29 mouse cellular contexts compared by ENCODE assay signal in the genomic region with DNA sequence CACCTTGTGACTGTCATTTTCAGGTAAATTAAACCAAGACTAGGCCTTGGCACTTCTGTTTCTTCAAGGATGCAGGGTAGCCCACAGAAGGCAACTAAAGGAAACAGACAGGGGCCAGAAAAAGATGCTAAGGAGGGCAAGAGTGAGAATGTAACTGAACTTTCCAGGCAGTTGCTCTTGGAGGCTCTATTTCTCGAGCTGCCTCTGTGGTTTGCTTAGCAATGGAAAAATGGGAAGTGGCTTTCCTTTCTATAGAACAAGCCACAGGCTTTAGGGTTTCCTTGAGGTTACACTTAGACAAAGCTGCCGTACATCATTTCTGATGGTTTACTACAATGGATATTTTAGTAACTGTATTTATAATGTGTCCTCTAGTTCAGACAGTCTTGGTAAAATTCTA.
A peak's percentile ranks its signal among the peaks of the same experiment; 100 is the strongest.
DNase-seq lines count a peak whose midpoint lies in the region; ATAC-seq and TF ChIP-seq lines count a peak whose summit lies in the region.
"Had no signal": no experiment of that assay in that cellular context is flagged by ENCODE, and none has a peak within 500 bp of the region (broad histone marks: within the 10 kb centered on the region; RNA-seq: fewer than 3 reads in every experiment).

No protein-coding gene starts in this region.

- H3K27me3 ChIP-seq in forebrain, embryonic 10.5 days (ENCODE audit: poor library complexity, severe bottlenecking): no peaks in the 10 kb centered on the region
- no peaks in the 10 kb centered on the region for H3K27me3 ChIP-seq in forebrain, embryonic 14.5 days (replicated peaks; ENCODE audit: control insufficient read depth, insufficient read depth, low read length)
- H3K27me3 ChIP-seq: CH12.LX; forebrain, embryonic 15.5 days; heart, embryonic 13.5 days; hindbrain, embryonic 12.5 days; hindbrain, embryonic 15.5 days; intestine, embryonic 15.5 days; Patski had no signal

- H3K4me1 ChIP-seq in forebrain, embryonic 10.5 days: peaks cover 24% of the 10 kb centered on the region
- peaks cover 4% of the 10 kb centered on the region; the same call in 1 of the 2 replicates for H3K4me1 ChIP-seq in forebrain, embryonic 14.5 days (ENCODE audit: control insufficient read depth, insufficient read depth, low read length)
- H3K4me1 ChIP-seq: heart, embryonic 13.5 days; hindbrain, embryonic 12.5 days; hindbrain, embryonic 15.5 days; intestine, embryonic 15.5 days had no signal

- 0 out of 2 replicates have a peak overlapping the region, but pooled peaks have one; percentile 56 for H3K27ac ChIP-seq in forebrain, embryonic 10.5 days
- H3K27ac ChIP-seq in forebrain, embryonic 14.5 days (ENCODE audit: low read depth, low read length): no peak overlapping the region
- H3K27ac ChIP-seq in left cerebral cortex, adult 2 months: peak overlapping the region; percentile 44; the same call in 1 of the 2 replicates
- H3K27ac ChIP-seq: forebrain, embryonic 15.5 days; gastrocnemius, adult 2 months; heart, embryonic 13.5 days; hindbrain, embryonic 12.5 days; hindbrain, embryonic 15.5 days; intestine, embryonic 15.5 days had no signal

- H3K9ac ChIP-seq in forebrain, embryonic 14.5 days (ENCODE audit: low read length): no peak overlapping the region
- H3K9ac ChIP-seq: forebrain, embryonic 15.5 days; heart, embryonic 13.5 days; hindbrain, embryonic 12.5 days; hindbrain, embryonic 15.5 days; intestine, embryonic 15.5 days had no signal

- no peak overlapping the region for H3K4me3 ChIP-seq in forebrain, embryonic 10.5 days
- H3K4me3 ChIP-seq in forebrain, embryonic 14.5 days (ENCODE audit: low read depth, low read length): no peak overlapping the region
- no peak overlapping the region for H3K4me3 ChIP-seq in left cerebral cortex, adult 2 months
- H3K4me3 ChIP-seq: forebrain, embryonic 15.5 days; gastrocnemius, adult 2 months; heart, embryonic 13.5 days; hindbrain, embryonic 12.5 days; hindbrain, embryonic 15.5 days; intestine, embryonic 15.5 days had no signal

- H3K9me3 ChIP-seq in forebrain, embryonic 10.5 days: no peaks in the 10 kb centered on the region
- H3K9me3 ChIP-seq in forebrain, embryonic 14.5 days (replicated peaks; ENCODE audit: control insufficient read depth, low read length): no peaks in the 10 kb centered on the region
- H3K9me3 ChIP-seq: forebrain, embryonic 15.5 days; G1E; heart, embryonic 13.5 days; hindbrain, embryonic 12.5 days; hindbrain, embryonic 15.5 days; intestine, embryonic 15.5 days had no signal

- 82% methylated on average over 2 of the region's 2 CpGs for WGBS in forebrain, embryonic 10.5 days
- 83% methylated on average over 2 of the region's 2 CpGs for WGBS in forebrain, embryonic 14.5 days

- intact Hi-C loops in left cerebral cortex, adult 2 months (cut with DNase I): no loop called here

- TF ChIP-seq CTCF in left cerebral cortex, adult 2 months (IDR thresholded peaks at IDR 0.05): no peak

- no peaks in the 10 kb centered on the region for H3K36me3 ChIP-seq in forebrain, embryonic 10.5 days (replicated peaks)
- H3K36me3 ChIP-seq in forebrain, embryonic 14.5 days (ENCODE audit: control insufficient read depth, insufficient read depth, low read length): no peaks in the 10 kb centered on the region
- H3K36me3 ChIP-seq: forebrain, embryonic 15.5 days; G1E; heart, embryonic 13.5 days; hindbrain, embryonic 12.5 days; hindbrain, embryonic 15.5 days; intestine, embryonic 15.5 days had no signal

- ATAC-seq in forebrain, embryonic 14.5 days: no peak
- ATAC-seq in hematopoietic stem cell, adult 5-6 weeks (replicated peaks in 1 of 2; ENCODE audit: insufficient read depth in 1 of 2, low FRiP score in 2 of 2, low TSS enrichment in 1 of 2, low read depth in 1 of 2, poor library complexity in 2 of 2, severe bottlenecking in 2 of 2): peak; percentile 65 to 74
- peak; percentile 75 for ATAC-seq in megakaryocyte progenitor cell, adult 5-6 weeks (replicated peaks; ENCODE audit: poor library complexity)
- ATAC-seq: forebrain, embryonic 15.5 days; intestine, embryonic 15.5 days; Patski had no signal

- DNase-seq in forebrain, embryonic 10.5 days (ENCODE audit: extremely low spot score, low spot score): no peak
- DNase-seq in forebrain, embryonic 14.5 days (ENCODE audit: low spot score): no peak
- no peak for DNase-seq in left cerebral cortex, adult 2 months (ENCODE audit: extremely low spot score in 1 of 2, low spot score in 2 of 2)
- no peak for DNase-seq in left cerebral cortex, adult 8-10 months (ENCODE audit: low spot score in 2 of 2)
- no peak for DNase-seq in urinary bladder, adult 18-20 months (ENCODE audit: low spot score in 2 of 2)
- no peak for DNase-seq in right cerebral cortex, adult 18-20 months
- DNase-seq: adrenal gland, adult 2 months; adrenal gland, postnatal 14 days; B cell, adult 2 months; cerebellum, adult 11 months; cerebellum, adult 2 months; cerebellum, adult 9-11 months; cerebellum, postnatal 25 days; gastrocnemius, adult 2 months; gastrocnemius, postnatal 25 days; heart, adult 18-20 months; heart, postnatal 14 days; heart, postnatal 4 days; kidney, adult 11 months had no signal

- H3K4me2 ChIP-seq in forebrain, embryonic 14.5 days (ENCODE audit: low read length): no peak overlapping the region
- H3K4me2 ChIP-seq: forebrain, embryonic 15.5 days; heart, embryonic 13.5 days; hindbrain, embryonic 12.5 days; hindbrain, embryonic 15.5 days; intestine, embryonic 15.5 days had no signal
